ENCODE assay signal across 9 mouse cellular contexts in the genomic region with DNA sequence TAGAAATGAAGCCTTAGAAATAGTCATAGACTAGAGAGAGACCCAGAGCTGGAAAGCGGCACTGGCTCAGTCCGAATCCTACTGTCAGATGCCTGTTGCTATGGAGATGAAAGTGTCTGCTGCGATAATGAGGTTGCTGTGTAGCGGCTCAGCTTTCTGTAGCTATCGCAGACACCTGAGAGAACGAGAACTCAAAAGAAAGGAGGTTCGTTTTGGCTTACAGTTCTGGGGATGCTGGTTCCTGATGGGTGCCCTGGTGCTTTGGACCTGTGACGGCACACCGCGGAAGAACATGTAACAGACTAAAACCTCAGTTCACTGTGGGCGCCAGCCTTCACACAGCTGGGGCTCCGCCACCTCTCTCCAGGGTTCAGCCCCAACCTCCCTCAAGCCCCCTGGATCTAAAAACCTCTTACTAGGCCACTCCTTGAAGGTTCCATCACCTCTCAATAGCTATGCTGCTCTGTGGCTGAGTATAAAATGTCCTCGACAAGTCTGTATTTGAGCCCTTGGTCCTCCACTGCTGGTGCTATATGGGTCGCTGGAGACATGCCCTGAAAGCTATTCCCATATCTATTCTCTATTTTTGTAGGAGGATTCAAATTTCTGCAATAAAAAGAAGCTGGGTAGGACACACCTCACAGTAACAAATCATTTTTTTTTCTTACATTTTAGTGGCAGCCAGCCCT. TPM values are rescaled to one million over a fixed set of nuclear protein-coding genes. Genes with fewer than 3 reads are reported as not detected.
A peak's percentile ranks its signal among the peaks of the same experiment; 100 is the strongest.
DNase-seq lines count a peak whose midpoint lies in the region; ATAC-seq lines count a peak whose summit lies in the region.
"Had no signal": no experiment of that assay in that cellular context is flagged by ENCODE, and none has a peak within 500 bp of the region (broad histone marks: within the 10 kb centered on the region; RNA-seq: fewer than 3 reads in every experiment).

No protein-coding gene starts in this region.

- H3K27me3 ChIP-seq in forebrain, embryonic 10.5 days (ENCODE audit: poor library complexity, severe bottlenecking) = peaks cover 13% of the 10 kb centered on the region; the same call in 1 of the 2 replicates
- H3K27me3 ChIP-seq in midbrain, embryonic 14.5 days (ENCODE audit: control insufficient read depth, insufficient read depth, low read length) = no peaks in the 10 kb centered on the region

- peak overlapping the region; percentile 46 for H3K4me2 ChIP-seq in midbrain, embryonic 14.5 days (ENCODE audit: low read length)
- H3K4me2 ChIP-seq: lung, embryonic 15.5 days had no signal

- DNase-seq in ES-CJ7 (ENCODE audit: low read depth, low spot score) = peak; percentile 19
- DNase-seq in forebrain, embryonic 10.5 days (ENCODE audit: extremely low spot score, low spot score) = no peak
- peak; percentile 30 to 61 for DNase-seq in layer of hippocampus, adult 18-20 months (ENCODE audit: low spot score in 2 of 2)
- peak; percentile 88 for DNase-seq in midbrain, embryonic 14.5 days
- DNase-seq in T-cell, adult 2 months (ENCODE audit: low spot score) = no peak
- DNase-seq in spleen, postnatal 36 days (ENCODE audit: low spot score in 2 of 2) = no peak
- no peak for DNase-seq in lung, postnatal 25 days (ENCODE audit: low spot score)

- peaks cover 50% of the 10 kb centered on the region for H3K4me1 ChIP-seq in forebrain, embryonic 10.5 days
- H3K4me1 ChIP-seq in midbrain, embryonic 14.5 days (ENCODE audit: control insufficient read depth, insufficient read depth, low read length) = peaks cover 31% of the 10 kb centered on the region
- H3K4me1 ChIP-seq: lung, embryonic 15.5 days had no signal

- H3K9me3 ChIP-seq in forebrain, embryonic 10.5 days = no peaks in the 10 kb centered on the region
- no peaks in the 10 kb centered on the region for H3K9me3 ChIP-seq in midbrain, embryonic 14.5 days (ENCODE audit: control insufficient read depth, low read length)
- H3K9me3 ChIP-seq: lung, embryonic 15.5 days had no signal

- H3K9ac ChIP-seq in midbrain, embryonic 14.5 days (replicated peaks; ENCODE audit: low read length) = no peak overlapping the region; the same call in 1 of the 2 replicates
- H3K9ac ChIP-seq: lung, embryonic 15.5 days had no signal

- no peaks in the 10 kb centered on the region for H3K36me3 ChIP-seq in forebrain, embryonic 10.5 days (replicated peaks)
- no peaks in the 10 kb centered on the region for H3K36me3 ChIP-seq in midbrain, embryonic 14.5 days (ENCODE audit: control insufficient read depth, insufficient read depth, low read length)
- H3K36me3 ChIP-seq: lung, embryonic 15.5 days had no signal

- peak overlapping the region; percentile 66; the same call in 1 of the 2 replicates for H3K27ac ChIP-seq in forebrain, embryonic 10.5 days
- peak overlapping the region; percentile 72 for H3K27ac ChIP-seq in midbrain, embryonic 14.5 days (replicated peaks; ENCODE audit: low read depth, low read length)
- H3K27ac ChIP-seq: lung, embryonic 15.5 days had no signal

- peak; percentile 84 for ATAC-seq in midbrain, embryonic 14.5 days (ENCODE audit: low FRiP score, low TSS enrichment)
- no peak for ATAC-seq in megakaryocyte, adult 5-6 weeks (ENCODE audit: poor library complexity, severe bottlenecking)

- WGBS in forebrain, embryonic 10.5 days = 47% methylated on average over 14 of the region's 14 CpGs
- WGBS in midbrain, embryonic 14.5 days = 21% methylated on average over 14 of the region's 14 CpGs

- peak overlapping the region; percentile 24 for H3K4me3 ChIP-seq in forebrain, embryonic 10.5 days
- no peak overlapping the region for H3K4me3 ChIP-seq in midbrain, embryonic 14.5 days (replicated peaks; ENCODE audit: low read depth, low read length)
- H3K4me3 ChIP-seq: lung, embryonic 15.5 days had no signal

RNA-seq across cellular contexts. Expression of a gene that starts 6.1 kb away (rescaled TPM):
- polyA plus RNA-seq in forebrain, embryonic 10.5 days (2016; fragmentation: Nextera tagmentation; extraction: Ambion mirVana) = 35.3 and 38.8 TPM in 2 replicates
- total RNA-seq in layer of hippocampus, adult 18-20 months (2021) = 10 to 100 TPM; 25.6 to 29.5 TPM
- 79.6 and 111 TPM in 2 replicates for polyA plus RNA-seq in midbrain, embryonic 14.5 days (2014; fragmentation: Nextera tagmentation; extraction: Ambion mirVana)
- total RNA-seq in megakaryocyte, adult 5-6 weeks (2015) = 11.0 and 11.7 TPM in 2 replicates
- 19.1 and 25.2 TPM in 2 replicates for total RNA-seq in megakaryocyte, adult 5-6 weeks (2017)

Comparison
In these comparisons a context has a peak if more than half of its experiments do, and no peak if none do; other contexts are left out.
1. DNase-seq: peak in ES-CJ7 (single experiment), layer of hippocampus, adult 18-20 months (2 of 2) and midbrain, embryonic 14.5 days (single experiment); none in forebrain, embryonic 10.5 days (single experiment), T-cell, adult 2 months (single experiment), spleen, postnatal 36 days (0 of 2) and lung, postnatal 25 days (single experiment).